Mouse (Mus musculus) gastrocnemius, adult 18-20 months (tissue): ENCODE data around the gene Wfdc12. TPM values are rescaled to one million over a fixed set of nuclear protein-coding genes. Genes with fewer than 3 reads are reported as not detected.
"Not testable (repeated sequence)": the region's sequence is repeated elsewhere in the genome, so short reads cannot be mapped to it uniquely, and the experiment has no call there.

Source experiments
- DNase-seq: peaks from one replicate; pipeline ENCODE4 v3.0.0; 2021; ENCODE audit warnings: low spot score
- long read RNA-seq, 2 experiments: library from polyadenylated mRNA; stranded (forward); transcript quantifications; one replicate each; pipeline ENCODE4 v2.0.0; 2021
- total RNA-seq, 2 experiments: library from RNA; stranded (reverse); gene quantifications; 2 replicates each; pipeline ENCODE4 v1.2.3; 2021

Gene Wfdc12
- not detected for total RNA-seq
- long read RNA-seq, experiment 1: 0 reads
- long read RNA-seq, experiment 2: 0 reads

- DNase-seq: no peak
Measured at GRCm38 (mm10) chr2:164190576-164190975, at the start of gene Wfdc12. Gene Wfdc12 (minus strand): TSS chr2:164190608.

DNA sequence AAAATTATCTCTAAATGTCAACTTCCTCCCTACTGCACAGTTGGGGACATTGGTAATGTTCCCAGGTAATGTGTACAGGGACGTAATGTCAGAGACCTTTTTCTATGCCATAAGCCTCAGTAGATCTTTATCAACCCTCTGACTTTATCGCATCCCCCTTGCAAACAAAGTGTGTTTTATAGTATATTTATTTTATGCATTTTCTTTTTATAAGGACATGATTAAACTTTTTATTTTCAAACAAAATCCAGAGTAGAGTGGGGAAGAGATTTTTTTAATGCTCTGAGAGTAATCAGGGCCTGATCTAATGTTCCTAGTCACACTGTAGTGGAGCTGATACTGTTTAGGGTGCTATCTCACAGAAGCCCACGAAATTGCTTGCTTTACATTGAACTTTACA lies 48.0 kb upstream of the Wfdc12 start, which contains the start of gene Svs2:
TSS of gene Svs2 (minus strand) at position 101 of the 400 bp plus-strand sequence.
- DNase-seq: no peak

GRCm38 (mm10) chr2:164232671-164233070 lies 42.3 kb upstream of the Wfdc12 start:
- DNase-seq: no peak

GRCm38 (mm10) chr2:164228361-164229070 lies 38.1 kb upstream of the Wfdc12 start:
- DNase-seq: no peak

DNA sequence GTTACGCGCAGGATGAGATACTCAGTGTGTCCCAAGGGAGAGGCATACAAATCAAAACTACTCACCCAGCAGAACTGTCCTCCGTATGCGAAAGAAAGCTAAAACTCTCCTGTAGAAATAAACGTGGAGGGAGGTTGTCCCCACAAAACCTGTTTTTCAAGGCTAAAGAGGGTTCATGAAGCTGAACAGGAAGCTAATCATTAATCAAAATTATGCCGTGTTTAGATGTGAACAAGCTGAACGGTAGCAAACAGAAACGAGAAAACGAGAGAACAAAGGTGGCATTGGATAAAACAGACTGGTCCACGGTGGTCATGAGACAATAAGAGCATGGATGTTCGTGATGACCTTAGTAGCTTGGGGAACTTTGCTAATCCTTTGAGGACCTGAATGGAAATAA lies 31.1 kb upstream of the Wfdc12 start, which contains the start of gene Wfdc15b:
TSS of gene Wfdc15b (minus strand) at position 139 of the 400 bp plus-strand sequence.
- no peak for DNase-seq

DNA sequence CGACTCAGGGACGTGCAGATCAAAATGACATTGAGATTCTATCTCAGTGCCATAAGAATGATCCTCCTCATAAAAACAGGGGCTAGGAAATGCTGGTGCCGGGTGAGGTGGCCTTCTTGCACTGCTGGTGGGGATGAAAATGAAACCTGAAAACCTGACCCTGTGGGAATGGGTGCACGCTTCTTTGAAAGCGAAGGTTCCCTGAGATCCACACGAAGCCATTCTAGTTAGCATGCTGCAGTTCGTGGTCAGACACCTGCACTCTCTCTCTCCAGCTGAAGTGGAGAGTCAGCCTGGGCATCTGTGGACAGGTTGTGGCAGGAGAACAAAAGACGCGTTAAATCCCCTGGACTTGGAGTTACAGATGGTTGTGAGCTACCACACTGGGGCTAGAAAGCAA lies 28.9 kb upstream of the Wfdc12 start:
- no peak for DNase-seq

- no peak for DNase-seq
Measured at GRCm38 (mm10) chr2:164212711-164213110, 22.3 kb upstream of the Wfdc12 start.

GRCm38 (mm10) chr2:164210892-164211291 lies 20.5 kb upstream of the Wfdc12 start:
- DNase-seq: no peak

DNA sequence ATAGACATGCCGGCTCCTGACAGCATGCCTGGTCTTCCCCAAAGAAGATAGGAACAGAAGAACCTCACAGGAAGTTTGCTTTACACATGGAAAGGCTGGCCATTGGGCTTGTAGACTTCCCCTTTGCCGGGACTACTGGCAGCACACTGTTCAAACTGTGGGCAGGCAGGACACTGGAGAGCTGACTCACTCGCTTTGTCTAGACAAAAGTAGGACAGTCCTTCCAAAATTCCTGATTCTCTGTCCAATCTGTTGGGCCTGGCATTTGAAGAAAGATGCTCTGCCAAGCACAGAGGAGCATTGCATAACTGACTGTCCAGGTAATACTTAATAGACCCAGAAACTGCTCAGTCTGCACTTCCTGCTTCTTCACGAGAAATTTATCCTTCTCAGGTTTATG lies 16.3 kb upstream of the Wfdc12 start:
- DNase-seq: no peak

GRCm38 (mm10) chr2:164206011-164206410 lies 15.6 kb upstream of the Wfdc12 start:
- not testable (repeated sequence) for DNase-seq

- no peak for DNase-seq
Measured at GRCm38 (mm10) chr2:164199626-164200327, 9.4 kb upstream of the Wfdc12 start, which contains the start of gene Wfdc15a. Gene Wfdc15a (minus strand): TSS chr2:164200130.

- DNase-seq: no peak
Measured at GRCm38 (mm10) chr2:164196700-164196990, 6.2 kb upstream of the Wfdc12 start.

DNA sequence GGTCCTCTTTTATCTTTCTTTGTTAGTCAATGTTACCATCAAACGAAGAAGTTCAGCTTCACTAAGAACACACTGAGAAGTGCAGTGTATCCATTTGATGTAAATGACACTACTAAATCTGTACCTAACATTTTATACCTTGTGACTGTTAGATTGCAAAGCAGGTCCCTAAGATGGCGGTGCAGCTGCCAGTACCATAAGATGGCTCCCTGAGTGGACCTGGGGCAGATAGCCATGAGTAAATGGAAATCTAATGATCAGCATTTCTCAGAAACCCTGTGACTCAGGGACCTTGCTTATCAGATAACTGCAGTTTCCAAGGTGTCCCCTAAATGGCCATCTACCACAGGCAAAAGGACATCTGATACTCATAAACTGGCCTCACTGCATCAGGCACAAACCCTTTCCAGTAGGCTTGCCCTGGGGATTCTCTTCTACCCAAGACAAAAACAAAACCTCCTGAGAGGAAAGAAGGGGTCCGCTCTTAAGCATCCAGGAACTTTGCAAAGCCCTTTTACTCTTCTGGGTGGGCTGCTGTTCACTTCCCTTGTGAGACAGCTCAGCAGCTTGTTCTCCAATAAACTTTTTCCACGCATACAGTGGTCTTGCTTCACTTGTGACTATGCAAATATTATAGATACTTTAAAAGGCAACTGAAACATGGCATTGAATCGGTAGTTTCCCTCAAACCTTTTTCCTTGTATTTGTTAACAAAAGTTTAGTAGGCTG lies 5.7 kb upstream of the Wfdc12 start:
- no peak for DNase-seq

DNA sequence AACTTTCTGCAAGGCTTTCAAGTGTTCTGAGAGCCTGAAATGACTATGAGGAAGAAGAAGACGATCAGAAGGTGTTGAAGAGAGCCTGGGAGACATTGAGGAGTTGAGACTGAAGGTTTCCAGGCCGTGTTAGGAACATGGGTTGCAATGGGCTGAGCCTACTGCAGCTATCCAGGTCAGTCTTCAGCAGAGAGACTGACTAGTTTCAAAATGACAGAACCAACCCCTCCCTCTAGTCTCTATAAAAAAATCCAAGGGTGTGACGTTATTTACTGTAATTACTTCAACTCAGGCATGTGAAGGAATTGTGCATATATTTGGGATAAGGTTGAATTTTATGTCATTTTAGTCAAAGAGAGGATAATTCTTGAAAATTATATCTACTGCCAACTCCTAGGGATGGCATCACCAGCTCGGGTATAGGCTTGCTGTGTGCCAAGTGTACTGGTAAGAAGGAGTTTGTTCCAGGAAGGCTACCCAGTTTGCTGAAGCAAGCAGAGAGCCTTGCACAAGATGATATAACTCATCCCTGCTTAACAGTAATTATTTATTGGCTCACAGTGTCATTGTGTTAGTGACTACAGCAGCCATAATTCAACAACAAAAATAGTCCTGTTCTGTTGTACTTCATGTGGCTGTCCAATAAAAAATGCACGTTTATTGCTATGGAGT lies 4.7 kb upstream of the Wfdc12 start:
- DNase-seq: no peak

DNA sequence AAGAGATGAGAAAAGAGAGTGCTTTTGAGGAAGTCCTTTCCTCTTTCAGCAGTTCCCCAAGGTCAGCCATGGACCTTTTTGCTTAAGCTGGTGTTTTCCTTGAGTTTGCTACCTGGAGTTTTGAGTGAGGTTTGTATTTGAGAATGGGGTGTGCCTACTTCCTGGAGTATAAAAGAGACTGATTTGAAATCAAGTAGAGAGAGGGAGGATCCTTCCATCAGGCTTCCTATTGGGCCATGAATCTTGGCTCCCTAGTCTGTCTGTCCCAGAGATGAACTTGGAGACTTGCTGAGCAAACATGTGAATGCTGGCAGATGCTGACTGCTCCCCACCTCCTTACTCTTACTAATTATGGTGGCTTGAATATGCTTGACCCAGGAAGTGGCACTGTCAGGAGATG lies 1.9 kb upstream of the Wfdc12 start:
- DNase-seq: no peak

GRCm38 (mm10) chr2:164188722-164189121 lies 1.7 kb downstream of the Wfdc12 start:
- no peak for DNase-seq

GRCm38 (mm10) chr2:164184145-164184719 lies 6.2 kb downstream of the Wfdc12 start:
- DNase-seq: no peak

DNA sequence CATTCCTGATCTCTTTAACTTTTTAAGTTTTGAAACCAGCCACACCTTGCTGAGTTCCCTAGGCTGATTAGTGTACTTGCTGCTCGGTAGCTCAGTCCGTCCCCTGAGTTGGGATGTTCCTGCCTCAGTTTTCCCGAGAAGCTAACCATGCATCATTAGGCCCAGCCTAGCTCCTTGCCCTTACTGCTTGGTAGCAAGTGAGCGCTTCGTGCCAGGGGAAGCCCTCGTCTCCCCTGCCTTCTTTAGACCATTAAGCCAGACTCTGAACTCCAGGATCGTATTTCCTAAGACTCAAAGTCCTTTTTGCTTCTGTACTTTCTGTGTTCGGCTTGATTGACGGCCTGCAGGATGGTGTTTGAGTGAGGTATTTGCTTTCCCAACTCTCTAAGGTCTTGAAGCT lies 7.1 kb downstream of the Wfdc12 start:
- no peak for DNase-seq

GRCm38 (mm10) chr2:164182692-164183255 lies 7.6 kb downstream of the Wfdc12 start, which contains the start of gene Wfdc5:
Gene Wfdc5 (minus strand): TSS chr2:164182742.
- DNase-seq: no peak

GRCm38 (mm10) chr2:164180770-164181169 lies 9.6 kb downstream of the Wfdc12 start:
- DNase-seq: no peak

GRCm38 (mm10) chr2:164180124-164180523 lies 10.3 kb downstream of the Wfdc12 start:
- peak; percentile 47 for DNase-seq
